Mouse (Mus musculus) fat pad, adult 2 months (tissue): ENCODE results near the gene Mei4.

Experiments
- DNase-seq: peaks from one replicate; pipeline ENCODE4 v3.0.0-alpha.2; 2011; ENCODE audit warnings: low read depth, low spot score; ENCODE audit errors: extremely low read depth

Gene Mei4

DNA sequence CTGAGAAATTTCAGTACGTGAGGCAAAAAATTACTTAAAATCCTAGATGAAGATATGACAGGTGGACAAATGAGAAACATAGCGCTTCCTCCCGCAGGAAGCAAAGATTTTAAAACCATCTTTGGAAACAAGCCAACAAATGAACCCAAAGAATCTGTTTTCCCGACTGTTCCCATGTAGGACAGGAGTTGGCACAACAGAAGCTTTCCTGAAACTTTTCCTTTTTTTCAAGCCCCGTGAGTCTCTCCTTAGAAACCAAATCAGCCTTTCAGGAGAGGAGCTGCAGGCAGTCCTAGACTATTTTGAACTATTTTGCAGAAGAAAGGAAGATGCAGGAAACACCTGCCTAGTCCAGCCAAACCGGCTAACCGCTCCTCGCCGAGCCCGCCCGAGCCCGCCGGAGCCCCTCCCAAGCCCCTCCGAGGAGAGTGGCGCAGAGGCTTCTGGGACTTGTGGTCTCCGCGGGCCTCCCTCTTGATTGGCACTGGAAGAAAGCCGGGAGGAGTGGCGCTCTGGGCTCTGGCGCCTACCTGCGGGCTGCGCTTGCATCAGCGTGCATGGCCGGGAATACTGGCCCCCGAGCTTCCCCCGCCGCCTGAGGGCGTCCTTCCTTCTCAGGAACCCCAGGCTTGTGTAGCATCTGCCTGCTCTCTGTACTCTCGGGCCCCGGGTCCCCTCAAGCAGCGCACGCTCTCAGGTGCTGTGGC, at the start of gene Mei4:
TSS of gene Mei4 (plus strand) at position 490 of the 707 bp plus-strand sequence.
- no peak for DNase-seq

DNA sequence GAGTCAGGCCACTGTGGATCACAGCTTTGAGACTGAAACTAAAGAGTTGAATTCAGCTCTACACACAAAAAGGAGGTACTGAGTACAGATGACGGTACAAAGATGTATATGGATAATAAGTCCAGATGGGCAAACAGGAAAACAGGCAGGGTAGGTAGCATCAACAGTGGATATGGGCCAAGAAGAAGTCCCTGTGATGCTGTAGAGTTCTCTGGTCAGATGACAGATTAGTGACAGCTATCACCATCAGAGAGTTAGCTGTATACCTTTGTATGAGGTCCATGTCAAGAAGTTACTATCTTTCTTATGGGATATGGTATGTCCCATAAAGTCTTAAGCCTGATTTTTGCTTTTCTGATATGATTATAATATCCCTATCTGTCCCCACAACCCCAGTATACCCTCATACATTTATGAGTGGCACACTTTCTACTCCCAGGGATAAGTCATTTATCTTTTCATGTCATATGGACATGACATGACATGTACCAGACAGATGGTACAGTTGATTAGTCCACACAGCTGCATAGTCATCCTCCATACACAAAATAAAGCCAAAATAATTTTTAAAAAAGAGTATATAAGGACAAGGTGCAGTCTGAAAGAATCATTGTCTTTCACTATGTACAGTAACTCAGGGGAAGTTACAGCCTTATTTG, 43.6 kb upstream of the Mei4 start:
- no peak for DNase-seq

- no peak for DNase-seq
These were observed 35.9 kb upstream of the Mei4 start for GRCm38 (mm10) chr9:81827560-81827959.

DNA sequence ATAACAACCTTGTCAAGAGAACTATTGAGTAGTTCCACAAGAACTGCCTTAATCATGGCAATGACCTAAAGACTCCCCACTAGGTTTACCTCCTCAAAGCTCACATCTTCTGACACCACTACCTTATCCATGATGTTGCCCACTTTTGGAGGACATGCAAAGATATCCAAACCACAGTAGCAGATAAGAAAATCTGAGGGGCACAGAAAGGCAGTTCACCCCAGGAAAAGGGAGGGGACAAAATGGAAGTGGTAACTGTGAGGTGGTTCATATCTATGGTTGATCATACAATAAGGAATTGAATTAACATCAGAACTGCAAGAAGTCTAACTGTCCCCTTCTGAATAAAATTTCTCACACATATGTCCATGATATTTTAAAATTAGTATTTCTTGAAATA, 29.4 kb upstream of the Mei4 start:
- no peak for DNase-seq

- DNase-seq, result no peak
These were observed 4.6 kb upstream of the Mei4 start for GRCm38 (mm10) chr9:81858861-81859260.

DNA sequence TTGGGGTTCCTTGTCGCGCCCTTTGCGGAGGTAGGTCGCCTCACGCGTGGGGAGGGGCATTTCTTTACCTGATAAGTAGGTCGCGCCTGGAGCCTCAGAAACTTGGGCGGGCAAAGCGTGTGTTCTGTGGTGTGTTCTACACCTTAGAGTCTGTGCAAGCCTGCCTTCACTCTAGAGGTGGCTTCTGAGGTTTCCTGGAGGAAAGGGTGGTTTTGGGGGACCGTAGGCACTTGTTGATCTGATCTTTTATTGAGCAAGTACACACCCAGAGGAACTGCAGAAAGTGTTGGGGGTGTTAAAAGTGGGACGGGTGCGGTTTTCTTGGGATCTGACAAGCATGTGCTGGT, 391 bp downstream of the Mei4 start:
- no peak for DNase-seq

DNA sequence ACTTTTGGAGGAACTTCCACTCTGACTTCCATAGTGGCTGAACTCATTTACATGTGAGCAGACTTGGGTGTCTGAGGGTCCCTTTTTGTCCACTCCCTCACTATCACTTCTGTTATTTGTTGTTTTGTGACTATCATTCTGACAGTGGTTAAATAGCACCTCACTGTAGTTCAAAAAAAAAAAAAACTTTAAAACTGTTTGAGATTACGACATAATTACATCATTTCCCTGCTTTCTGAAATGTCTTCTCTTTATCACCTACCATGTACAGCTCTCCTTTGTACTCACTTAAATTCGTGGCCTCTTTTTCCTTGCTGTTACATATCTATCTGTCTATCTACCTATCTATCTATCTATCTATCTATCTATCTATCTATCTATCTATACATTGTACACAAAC, 2.6 kb downstream of the Mei4 start:
- DNase-seq, result no peak

- DNase-seq, result no peak
These were observed 58.0 kb downstream of the Mei4 start for GRCm38 (mm10) chr9:81921456-81921855.

DNA sequence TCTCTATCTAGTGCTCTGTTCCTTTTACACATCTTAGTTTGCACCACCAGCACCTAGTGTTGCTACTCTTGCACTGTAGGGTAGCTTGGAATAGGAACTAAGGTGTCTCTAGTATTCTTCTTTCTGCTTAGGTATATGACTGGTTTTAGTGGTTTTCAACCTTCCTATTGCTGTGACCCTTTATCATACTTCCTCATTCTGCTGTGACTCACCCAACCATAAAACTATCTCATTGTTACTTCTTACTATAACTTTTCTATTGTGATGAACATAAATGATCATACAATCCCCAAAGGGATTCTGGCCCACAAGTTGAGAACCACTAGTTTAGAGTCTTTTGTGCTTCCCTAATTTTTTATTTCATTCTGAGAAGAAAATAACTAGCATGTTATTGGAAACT, 61.3 kb downstream of the Mei4 start:
- DNase-seq, result no peak

DNA sequence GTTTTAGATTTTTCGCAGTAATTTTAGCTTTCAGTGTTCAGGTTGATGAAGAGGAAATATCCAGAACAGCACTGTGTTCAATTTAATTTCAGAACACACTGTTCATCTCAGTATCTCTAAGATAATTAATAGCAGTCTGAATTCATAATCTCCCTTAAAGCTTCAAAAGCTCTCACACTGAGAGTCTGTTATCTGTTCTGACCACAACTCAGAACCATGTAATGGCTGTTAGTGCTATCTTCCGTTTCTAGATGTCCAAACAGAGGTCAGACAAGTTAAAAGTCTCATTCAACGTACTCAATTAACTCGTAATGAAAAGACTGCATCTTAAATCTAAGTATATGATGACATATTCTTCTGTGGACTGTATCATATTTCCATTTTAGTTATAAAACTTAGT, 77.1 kb downstream of the Mei4 start:
- DNase-seq, result no peak

- no peak for DNase-seq
These were observed 82.2 kb downstream of the Mei4 start for GRCm38 (mm10) chr9:81945624-81946023.

- no peak for DNase-seq
These were observed 93.4 kb downstream of the Mei4 start for GRCm38 (mm10) chr9:81956858-81957257.

DNA sequence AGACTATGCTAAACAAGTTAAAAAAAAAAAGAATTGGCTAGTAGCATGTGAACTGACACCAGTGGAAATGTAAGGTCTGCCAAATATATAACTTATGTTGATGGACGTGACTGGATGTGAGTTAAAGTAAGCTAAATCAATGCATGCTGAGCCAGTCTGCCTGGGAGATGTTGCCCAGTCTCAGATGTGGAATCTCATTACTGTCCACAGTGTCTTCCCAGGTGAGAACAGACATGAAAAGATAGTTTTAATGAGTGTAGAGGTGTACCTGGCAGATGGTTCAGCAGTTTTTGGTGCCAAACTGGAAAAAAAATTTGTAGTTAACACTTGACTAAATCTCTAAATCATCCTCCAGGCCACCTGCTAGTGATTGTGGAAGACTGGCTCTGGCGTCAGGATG, 94.4 kb downstream of the Mei4 start:
- no peak for DNase-seq

DNA sequence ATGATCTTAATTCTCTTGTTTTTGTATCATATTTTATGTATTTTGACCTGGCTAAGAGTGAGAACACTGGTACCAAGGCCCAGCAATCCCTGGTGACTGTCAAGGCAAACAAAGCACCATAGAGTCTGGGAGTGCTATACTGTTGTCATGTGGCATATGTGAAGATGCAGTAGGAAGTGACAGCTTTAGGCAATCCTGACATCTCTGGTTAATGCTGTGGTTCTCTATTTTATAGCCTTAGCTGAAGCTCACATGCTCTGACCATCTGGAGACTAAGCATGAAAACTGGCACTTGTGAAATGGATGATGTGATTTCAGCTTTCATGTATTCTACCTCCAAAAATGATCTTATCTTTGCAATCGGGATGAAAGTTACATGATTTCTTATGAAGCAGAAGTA, 103.3 kb downstream of the Mei4 start:
- DNase-seq, result no peak

DNA sequence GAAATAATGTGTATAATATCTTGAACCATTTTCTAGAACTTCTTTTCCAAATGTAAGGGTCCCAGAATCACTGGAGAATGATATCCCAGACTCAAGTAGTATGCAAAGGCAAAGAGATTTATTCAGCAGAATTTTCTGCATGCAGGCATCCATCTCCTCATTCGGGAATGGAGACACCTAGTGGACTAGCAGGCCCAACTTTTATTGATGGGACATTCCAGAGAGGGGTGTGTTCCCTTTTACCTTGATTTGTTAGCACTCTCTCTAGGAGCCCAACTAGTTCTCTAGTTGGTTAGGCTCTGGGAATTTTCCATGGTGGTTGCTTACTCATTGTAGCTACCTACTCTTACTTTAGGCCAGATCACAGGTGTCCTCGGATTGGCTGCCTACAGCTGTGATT, 105.5 kb downstream of the Mei4 start:
- no peak for DNase-seq

DNA sequence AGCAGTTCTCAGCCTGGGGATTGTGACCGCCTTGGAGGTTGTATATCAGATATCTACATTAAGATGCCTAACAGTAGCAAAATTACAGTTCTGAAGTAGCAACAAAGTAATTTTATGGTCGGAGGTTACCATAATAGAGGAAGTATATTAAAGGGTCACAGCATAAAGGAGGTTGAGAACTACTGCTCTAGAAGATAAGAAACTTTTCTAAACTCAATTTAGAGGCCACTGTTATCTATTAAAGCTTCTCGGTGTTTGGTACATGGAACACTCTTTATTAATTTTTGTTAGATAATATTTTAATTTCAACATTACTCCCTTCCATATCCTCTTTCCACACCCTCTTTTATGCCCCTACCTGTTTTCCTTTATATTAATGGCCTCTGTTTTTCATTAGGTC, 119.0 kb downstream of the Mei4 start:
- no peak for DNase-seq

DNA sequence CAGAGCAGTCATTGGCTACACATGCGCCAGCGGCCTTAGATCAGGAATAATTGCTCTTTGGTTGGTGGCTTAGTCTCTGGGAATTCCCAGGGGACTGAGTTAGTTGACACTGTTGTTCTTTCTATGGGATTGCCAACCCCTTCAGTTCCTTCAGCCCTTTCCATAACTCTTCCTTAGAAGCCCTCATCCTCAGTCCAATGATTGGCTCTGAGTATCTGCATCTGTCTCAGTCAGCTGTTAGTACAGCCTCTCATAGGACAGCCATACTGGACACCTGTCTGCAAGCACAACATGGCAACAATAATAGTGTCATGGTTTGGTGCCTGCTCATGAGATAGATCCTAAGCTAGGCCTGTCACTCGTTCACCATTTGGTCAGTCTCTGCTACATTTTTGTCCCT, 149.5 kb downstream of the Mei4 start:
- no peak for DNase-seq

DNA sequence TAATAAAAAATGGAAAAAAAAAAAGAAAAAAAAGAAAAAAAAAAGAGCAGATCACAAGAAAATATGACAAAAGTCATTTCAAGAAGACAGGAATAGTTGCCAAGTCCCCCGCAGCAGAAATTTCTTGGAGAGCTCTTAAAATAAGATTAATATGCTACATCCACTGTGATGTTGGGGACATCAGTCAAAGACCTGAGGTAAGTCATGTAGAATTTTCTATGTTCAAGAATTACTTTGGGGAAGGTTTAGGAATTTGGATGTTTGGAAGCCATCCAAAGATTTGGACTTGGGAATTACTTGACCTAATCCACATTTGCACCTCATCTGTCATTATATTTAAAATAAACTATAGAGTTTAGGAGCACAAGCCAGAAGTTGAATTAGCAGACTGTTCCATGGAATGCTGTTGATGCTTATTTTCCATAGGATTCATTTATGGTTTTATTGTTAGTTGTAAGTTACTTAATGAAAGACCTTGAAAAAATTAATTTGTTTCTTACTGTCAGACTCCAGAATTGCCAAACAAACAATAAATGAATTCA, 179.1 kb downstream of the Mei4 start:
- DNase-seq, result no peak

GRCm38 (mm10) chr9:82044517-82044916, 181.0 kb downstream of the Mei4 start:
- no peak for DNase-seq

GRCm38 (mm10) chr9:82073832-82074231, 210.4 kb downstream of the Mei4 start:
- no peak for DNase-seq

DNA sequence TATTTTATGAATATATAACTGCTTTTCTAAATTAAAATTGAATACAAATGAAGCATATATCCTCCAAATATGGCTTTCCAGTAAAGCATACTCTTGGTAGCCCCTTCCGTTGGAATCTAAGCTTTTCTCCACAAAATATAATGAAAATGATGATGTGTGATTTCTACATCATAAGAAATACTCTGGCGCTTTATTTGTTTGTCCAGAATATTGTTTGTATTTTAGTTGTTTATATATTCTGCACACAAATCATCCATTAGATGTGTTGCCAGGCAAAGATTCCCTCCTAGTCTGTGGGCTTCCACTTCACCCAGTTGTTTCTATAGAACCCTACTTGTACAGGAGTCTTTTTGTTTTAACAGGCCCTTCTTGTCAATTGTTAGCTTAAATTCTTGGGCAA, 211.8 kb downstream of the Mei4 start:
- no peak for DNase-seq

DNA sequence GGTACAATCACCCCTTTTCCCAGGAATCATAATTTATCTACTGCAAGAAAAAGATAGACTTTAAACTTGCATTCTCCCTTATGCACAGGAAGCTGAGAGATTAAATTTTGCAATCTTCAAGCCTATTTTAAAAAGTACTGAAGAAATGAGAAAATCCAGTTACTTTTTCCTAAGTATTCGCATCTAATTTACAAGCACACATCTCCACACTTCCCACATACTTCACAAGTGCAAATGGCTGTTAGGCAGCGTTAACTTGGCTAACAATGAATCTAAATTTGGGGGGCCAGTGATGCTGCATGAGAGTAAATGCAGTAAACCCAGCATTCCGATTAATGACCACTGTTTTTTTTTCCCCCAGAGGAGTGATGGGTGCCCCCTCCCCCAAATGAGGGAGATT, 232.9 kb downstream of the Mei4 start:
- no peak for DNase-seq

DNA sequence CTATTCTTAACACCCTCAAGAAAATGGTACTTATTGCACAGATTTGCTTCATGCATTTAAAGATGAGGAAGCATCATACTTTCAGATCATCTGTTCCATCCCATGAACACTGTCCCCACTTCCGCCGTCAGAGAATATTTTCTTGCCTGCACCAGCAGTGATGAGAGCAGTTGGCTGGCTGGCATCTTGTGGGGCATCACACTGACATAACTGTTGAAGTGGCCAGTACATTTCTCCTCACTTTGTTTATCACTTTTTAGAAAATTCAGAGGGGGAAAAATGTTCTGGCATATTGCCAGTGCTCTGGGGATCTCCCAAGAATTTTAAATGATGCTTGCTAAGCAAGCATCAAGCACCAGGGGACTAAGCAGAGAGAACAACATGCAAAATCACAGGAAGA, 251.4 kb downstream of the Mei4 start:
- no peak for DNase-seq
